Mouse (Mus musculus) embryonic facial prominence, embryonic 15.5 days (tissue): Measurements from ENCODE around the gene Rsph14. TPM values are rescaled to one million over a fixed set of nuclear protein-coding genes. Genes with fewer than 3 reads are reported as not detected.

Experiments
- ATAC-seq: fragments of 200-750 bp; cut with Nextera tagmentation; 2 replicates; pipeline ENCODE4 v1.8.0; 2017; ENCODE audit warnings: low read depth, moderate TSS enrichment; ENCODE audit not compliant: insufficient number of reproducible peaks, low FRiP score, low TSS enrichment
- H3K27ac ChIP-seq: fragments of 300-500 bp; sonication (generic); replicated peaks from 2 replicates; pipeline ENCODE4 v1.5.1; 2015; ENCODE audit warnings: mild to moderate bottlenecking, inconsistent platforms
- H3K27me3 ChIP-seq: fragments of 300-500 bp; sonication (generic); 2 replicates; pipeline ENCODE4 v1.6.1; 2015; ENCODE audit warnings: inconsistent platforms
- H3K36me3 ChIP-seq: fragments of 300-500 bp; sonication (generic); 2 replicates; pipeline ENCODE4 v1.6.1; 2015; ENCODE audit warnings: mild to moderate bottlenecking, inconsistent platforms
- H3K4me1 ChIP-seq: fragments of 300-500 bp; sonication (generic); 2 replicates; pipeline ENCODE4 v1.6.1; 2015; ENCODE audit warnings: inconsistent platforms
- H3K4me2 ChIP-seq: fragments of 300-500 bp; sonication (generic); replicated peaks from 2 replicates; pipeline ENCODE4 v1.6.1; 2015; ENCODE audit warnings: mild to moderate bottlenecking, inconsistent platforms
- H3K4me3 ChIP-seq: fragments of 300-500 bp; sonication (generic); replicated peaks from 2 replicates; pipeline ENCODE4 v1.5.1; 2015; ENCODE audit warnings: mild to moderate bottlenecking, inconsistent platforms
- H3K9ac ChIP-seq: fragments of 300-500 bp; sonication (generic); 2 replicates; pipeline ENCODE4 v1.6.1; 2015; ENCODE audit warnings: inconsistent platforms
- H3K9me3 ChIP-seq: fragments of 300-500 bp; sonication (generic); replicated peaks from 2 replicates; pipeline ENCODE4 v1.6.1; 2016; ENCODE audit warnings: inconsistent platforms
- WGBS: fragments of 180-500 bp; shearing (Covaris S2); methylation state at CpG from one replicate; pipeline ENCODE4 v1.1.7; 2015; 5-methylcytosine and 5-hydroxymethylcytosine counted together
- polyA plus RNA-seq: library from polyadenylated mRNA; unstranded; fragments of >200 nt; fragmentation: Nextera tagmentation; extraction: Ambion mirVana; gene quantifications from 2 replicates; pipeline ENCODE4 v1.2.1, GENCODE M21; 2015

The Rsph14 gene
- polyA plus RNA-seq, 1 experiment from 2014 or later = 6.9 TPM

GRCm38 (mm10) chr10:74931631-74932030 is 100.8 kb downstream of the Rsph14 start:
- H3K4me2 ChIP-seq = no peak overlapping the region
- H3K36me3 ChIP-seq = no peaks in the 10 kb centered on the region
- no peaks in the 10 kb centered on the region for H3K4me1 ChIP-seq
- 71% methylated on average over 6 of the region's 6 CpGs for WGBS
- no peak overlapping the region for H3K9ac ChIP-seq
- no peak overlapping the region for H3K27ac ChIP-seq
- no peak for ATAC-seq
- no peak overlapping the region for H3K4me3 ChIP-seq
- no peaks in the 10 kb centered on the region for H3K9me3 ChIP-seq
- no peaks in the 10 kb centered on the region for H3K27me3 ChIP-seq

DNA sequence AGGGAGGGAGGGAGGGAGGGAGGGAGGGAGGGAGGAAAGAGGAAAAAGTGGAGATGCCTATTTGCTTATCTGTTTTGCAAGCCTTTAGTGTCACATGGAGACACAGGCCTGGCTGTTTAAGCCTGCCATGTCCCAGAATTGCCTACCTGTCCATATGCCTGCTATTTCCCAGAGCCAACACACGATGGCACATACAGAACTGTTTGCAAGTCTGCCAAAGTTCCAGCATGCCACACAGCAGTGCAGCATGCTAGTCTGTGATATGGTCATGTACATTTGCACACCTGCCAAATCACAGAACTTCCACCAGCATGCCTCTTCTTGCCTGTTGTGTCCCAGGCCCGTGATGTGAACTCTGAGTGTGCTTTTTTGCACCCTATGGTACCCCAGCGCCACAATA is 101.8 kb downstream of the Rsph14 start:
- H3K4me2 ChIP-seq = no peak overlapping the region
- 62% methylated on average over 3 of the region's 3 CpGs for WGBS
- H3K4me3 ChIP-seq = no peak overlapping the region
- H3K9ac ChIP-seq = no peak overlapping the region
- H3K9me3 ChIP-seq = no peaks in the 10 kb centered on the region
- peaks cover under 1% of the 10 kb centered on the region; the same call in 1 of the 2 replicates for H3K4me1 ChIP-seq
- H3K27me3 ChIP-seq = no peaks in the 10 kb centered on the region
- H3K36me3 ChIP-seq = no peaks in the 10 kb centered on the region
- H3K27ac ChIP-seq = no peak overlapping the region
- ATAC-seq = no peak

DNA sequence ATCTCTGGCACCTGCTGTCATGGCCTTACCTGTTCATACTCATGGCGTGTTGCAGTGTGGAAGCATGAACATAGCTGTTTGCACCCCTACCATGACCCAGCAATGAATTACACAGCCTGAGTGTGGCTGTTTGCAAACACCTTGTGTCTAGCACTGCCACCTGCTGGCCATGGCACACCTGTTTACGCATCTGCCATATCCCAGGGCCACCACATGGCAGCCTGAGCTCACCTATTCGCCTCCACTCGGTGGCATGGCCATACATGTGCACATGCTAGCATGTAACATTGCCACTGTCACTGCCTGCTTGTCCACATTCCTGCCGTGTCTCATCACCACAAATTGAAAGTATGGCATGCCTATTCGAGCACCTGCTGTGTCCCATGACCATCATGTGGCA is 102.8 kb downstream of the Rsph14 start:
- ATAC-seq = no peak
- Histone ChIP-seq H3K27ac (no peak overlapping the region), H3K36me3 (no peaks in the 10 kb centered on the region), H3K4me1 (peaks cover 5% of the 10 kb centered on the region), H3K4me2 (no peak overlapping the region), H3K27me3 (no peaks in the 10 kb centered on the region), H3K9me3 (no peaks in the 10 kb centered on the region), H3K9ac (no peak overlapping the region), H3K4me3 (no peak overlapping the region)
- WGBS = 69% methylated on average over 6 of the region's 6 CpGs

GRCm38 (mm10) chr10:74928276-74928675 is 104.1 kb downstream of the Rsph14 start:
- WGBS = 85% methylated on average over 7 of the region's 7 CpGs
- ATAC-seq = no peak

GRCm38 (mm10) chr10:74925324-74925723 is 107.1 kb downstream of the Rsph14 start:
- Histone ChIP-seq H3K4me3 (0 out of 2 replicates have a peak overlapping the region, but pooled peaks have one; percentile 10), H3K27me3 (0 out of 2 replicates have a peak, but pooled peaks cover 5% of the 10 kb centered on the region), H3K9ac (no peak overlapping the region), H3K36me3 (no peaks in the 10 kb centered on the region), H3K9me3 (no peaks in the 10 kb centered on the region), H3K27ac (no peak overlapping the region), H3K4me1 (peaks cover 5% of the 10 kb centered on the region), H3K4me2 (peak overlapping the region; percentile 45)
- 14% methylated on average over 21 of the region's 21 CpGs for WGBS
- ATAC-seq = no peak

More at GRCm38 (mm10) chr10:74928276-74928675, 104.1 kb downstream of the Rsph14 start:
- H3K36me3 ChIP-seq = no peaks in the 10 kb centered on the region
- no peak overlapping the region for H3K4me3 ChIP-seq
- peaks cover 5% of the 10 kb centered on the region for H3K4me1 ChIP-seq
- no peak overlapping the region for H3K9ac ChIP-seq
- H3K27me3 ChIP-seq = no peaks in the 10 kb centered on the region
- no peak overlapping the region for H3K27ac ChIP-seq
- no peaks in the 10 kb centered on the region for H3K9me3 ChIP-seq
- H3K4me2 ChIP-seq = no peak overlapping the region

DNA sequence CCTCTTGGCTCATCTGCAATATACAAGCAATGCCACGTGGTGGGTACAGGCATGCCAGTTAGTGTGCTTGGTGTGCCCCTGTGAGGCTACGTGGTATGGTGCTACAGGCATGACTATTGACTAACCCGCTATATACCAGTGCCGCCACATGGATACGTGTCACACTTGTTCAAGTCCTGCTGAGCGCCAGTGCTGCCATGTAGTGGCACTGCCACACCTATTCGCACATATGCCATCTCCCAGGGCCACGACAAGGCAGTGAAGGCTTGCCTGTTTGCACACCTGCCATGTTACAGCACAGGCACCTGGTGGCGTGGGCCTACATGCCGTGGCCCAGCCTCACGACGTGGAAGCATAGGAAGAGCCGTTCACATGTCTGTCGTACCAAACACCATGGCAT is 108.1 kb downstream of the Rsph14 start:
- H3K27me3 ChIP-seq = 0 out of 2 replicates have a peak, but pooled peaks cover 5% of the 10 kb centered on the region
- H3K4me1 ChIP-seq = peaks cover 5% of the 10 kb centered on the region
- H3K9ac ChIP-seq = no peak overlapping the region
- no peaks in the 10 kb centered on the region for H3K36me3 ChIP-seq
- no peaks in the 10 kb centered on the region for H3K9me3 ChIP-seq
- 87% methylated on average over 14 of the region's 14 CpGs for WGBS
- ATAC-seq = no peak
- no peak overlapping the region for H3K4me3 ChIP-seq
- H3K27ac ChIP-seq = no peak overlapping the region
- no peak overlapping the region for H3K4me2 ChIP-seq

DNA sequence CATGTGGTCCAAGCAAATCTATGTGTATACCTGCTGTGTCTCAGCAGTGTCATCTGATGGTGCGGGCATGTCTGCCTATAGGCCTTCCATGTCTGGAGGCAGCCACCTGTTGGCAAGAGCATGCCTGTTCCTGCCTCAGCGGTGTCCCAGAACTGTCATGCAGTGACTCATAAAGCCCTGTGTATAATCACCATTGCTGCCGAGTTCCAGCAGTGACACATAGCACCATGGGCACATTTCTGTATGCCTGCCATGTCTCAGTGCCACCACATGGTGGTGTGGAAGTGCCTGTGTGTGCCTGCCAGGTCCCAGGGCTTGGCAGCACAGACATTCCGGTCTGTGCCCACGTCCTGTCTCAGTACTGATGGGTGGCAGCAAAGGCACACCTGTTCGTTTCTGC is 109.6 kb downstream of the Rsph14 start:
- H3K27ac ChIP-seq = no peak overlapping the region
- H3K27me3 ChIP-seq = 0 out of 2 replicates have a peak, but pooled peaks cover 5% of the 10 kb centered on the region
- no peak overlapping the region for H3K4me3 ChIP-seq
- H3K4me1 ChIP-seq = peaks cover 5% of the 10 kb centered on the region
- 54% methylated on average over 6 of the region's 6 CpGs for WGBS
- H3K36me3 ChIP-seq = no peaks in the 10 kb centered on the region
- H3K9me3 ChIP-seq = no peaks in the 10 kb centered on the region
- ATAC-seq = 0 out of 2 replicates have a peak, but pooled peaks have one; percentile 30
- no peak overlapping the region for H3K4me2 ChIP-seq
- H3K9ac ChIP-seq = no peak overlapping the region

DNA sequence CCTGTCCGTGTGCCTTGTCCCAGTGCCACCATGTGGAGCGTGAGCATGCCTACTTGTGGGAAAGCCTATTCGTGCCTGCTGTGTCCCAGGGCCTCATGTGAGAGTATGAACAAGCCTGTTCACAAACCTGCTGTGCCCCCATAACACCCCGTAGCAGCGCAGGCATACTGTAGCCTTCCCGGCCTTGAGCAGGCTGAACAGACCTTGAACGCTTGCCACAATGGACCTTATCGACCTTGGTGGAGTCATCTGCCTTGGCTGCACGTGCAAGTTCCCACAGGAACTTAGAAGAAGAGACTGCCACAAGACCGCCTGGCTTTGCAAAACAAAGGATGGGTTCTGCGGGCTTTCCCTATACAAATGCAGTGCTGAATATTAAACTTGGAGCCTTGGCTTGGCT is 110.8 kb downstream of the Rsph14 start:
- no peaks in the 10 kb centered on the region for H3K9me3 ChIP-seq
- H3K4me1 ChIP-seq = peaks cover 5% of the 10 kb centered on the region
- H3K4me2 ChIP-seq = no peak overlapping the region
- H3K9ac ChIP-seq = no peak overlapping the region
- H3K4me3 ChIP-seq = no peak overlapping the region
- ATAC-seq = no peak
- H3K27ac ChIP-seq = no peak overlapping the region
- 88% methylated on average over 11 of the region's 11 CpGs for WGBS
- no peaks in the 10 kb centered on the region for H3K36me3 ChIP-seq
- 0 out of 2 replicates have a peak, but pooled peaks cover 5% of the 10 kb centered on the region for H3K27me3 ChIP-seq

- Histone ChIP-seq H3K36me3 (no peaks in the 10 kb centered on the region), H3K9ac (no peak overlapping the region), H3K4me1 (peaks cover 5% of the 10 kb centered on the region), H3K4me2 (no peak overlapping the region), H3K27ac (no peak overlapping the region), H3K4me3 (no peak overlapping the region), H3K27me3 (0 out of 2 replicates have a peak, but pooled peaks cover 5% of the 10 kb centered on the region), H3K9me3 (no peaks in the 10 kb centered on the region)
- ATAC-seq = peak; percentile 41; the same call in 1 of the 2 replicates
- 36% methylated on average over 17 of the region's 17 CpGs for WGBS
Observed at GRCm38 (mm10) chr10:74920853-74921567, 111.4 kb downstream of the Rsph14 start.

DNA sequence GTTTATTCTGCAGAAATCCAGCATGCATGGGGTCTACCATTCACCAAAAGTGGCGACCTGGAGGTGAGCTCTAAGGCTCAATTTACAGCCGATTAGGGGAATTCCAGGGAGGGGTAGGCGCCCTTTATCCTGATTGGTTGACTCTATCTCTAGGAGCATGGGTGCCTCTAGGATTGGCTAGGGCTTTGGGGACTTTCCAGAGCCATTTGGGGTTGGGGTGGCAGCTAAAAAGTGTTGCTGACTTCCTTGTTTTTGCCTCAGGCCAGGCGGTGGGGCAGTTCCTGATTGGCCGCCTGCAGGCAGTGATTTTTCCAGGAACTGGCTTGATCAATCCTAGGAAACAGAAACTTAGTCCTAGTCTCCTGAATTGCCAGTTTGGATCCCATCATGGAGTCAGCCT is 113.1 kb downstream of the Rsph14 start:
- no peak overlapping the region for H3K9ac ChIP-seq
- 0 out of 2 replicates have a peak, but pooled peaks cover 5% of the 10 kb centered on the region for H3K27me3 ChIP-seq
- no peak overlapping the region for H3K4me3 ChIP-seq
- H3K36me3 ChIP-seq = no peaks in the 10 kb centered on the region
- no peaks in the 10 kb centered on the region for H3K4me1 ChIP-seq
- H3K9me3 ChIP-seq = no peaks in the 10 kb centered on the region
- WGBS = 33% methylated on average over 5 of the region's 5 CpGs
- no peak overlapping the region for H3K27ac ChIP-seq
- no peak overlapping the region for H3K4me2 ChIP-seq
- ATAC-seq = no peak

- no peak for ATAC-seq
Observed at GRCm38 (mm10) chr10:74908431-74908830, 124.0 kb downstream of the Rsph14 start.

More at GRCm38 (mm10) chr10:74908431-74908830, 124.0 kb downstream of the Rsph14 start:
- Histone ChIP-seq H3K27ac (no peak overlapping the region), H3K4me2 (no peak overlapping the region), H3K4me3 (no peak overlapping the region), H3K9me3 (no peaks in the 10 kb centered on the region), H3K27me3 (no peaks in the 10 kb centered on the region), H3K4me1 (no peaks in the 10 kb centered on the region), H3K9ac (no peak overlapping the region), H3K36me3 (no peaks in the 10 kb centered on the region)
- WGBS = 72% methylated on average over 2 of the region's 2 CpGs
